Mouse (Mus musculus) ovary, postnatal 10 days (tissue): Measurements from ENCODE around the gene Erf.

ENCODE experiments used
- DNase-seq: peaks from one replicate; pipeline ENCODE4 v3.0.0; 2022; ENCODE audit warnings: low spot score

Erf gene

DNA sequence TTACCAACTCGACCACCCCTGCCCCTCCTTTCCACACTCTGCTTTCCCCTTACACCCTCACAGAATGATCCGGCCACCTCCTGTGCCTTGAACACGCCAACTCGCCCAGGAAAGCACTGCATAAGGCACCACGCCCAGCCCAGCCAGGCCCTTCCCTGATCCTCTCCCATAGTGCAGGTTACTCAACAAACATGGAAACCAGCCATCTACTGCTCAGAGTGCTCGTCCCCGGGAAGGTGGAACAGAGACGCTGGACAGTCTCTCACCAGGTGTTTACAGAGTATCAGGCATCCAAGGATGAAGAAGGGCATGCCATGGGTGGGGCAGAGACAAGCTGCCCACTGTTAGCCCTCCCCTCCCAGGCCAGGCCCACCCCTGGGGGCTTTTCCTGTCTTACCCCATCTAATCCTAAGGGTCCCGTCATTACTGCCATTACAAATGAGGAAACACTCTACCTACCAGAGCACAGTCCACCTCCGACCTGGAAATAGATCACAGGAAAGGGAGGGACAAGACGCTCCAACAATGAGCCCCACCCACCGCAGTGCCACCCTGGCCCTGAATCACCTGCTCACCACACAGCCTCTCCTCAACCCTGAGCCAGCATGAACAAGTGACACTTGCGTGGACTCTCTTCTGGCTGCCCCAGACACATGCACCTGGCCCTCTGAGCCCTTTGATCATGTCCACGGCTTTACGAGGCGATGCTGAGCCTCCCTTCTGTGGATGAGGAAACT lies 44.3 kb downstream of the Erf start:
- no peak for DNase-seq

DNA sequence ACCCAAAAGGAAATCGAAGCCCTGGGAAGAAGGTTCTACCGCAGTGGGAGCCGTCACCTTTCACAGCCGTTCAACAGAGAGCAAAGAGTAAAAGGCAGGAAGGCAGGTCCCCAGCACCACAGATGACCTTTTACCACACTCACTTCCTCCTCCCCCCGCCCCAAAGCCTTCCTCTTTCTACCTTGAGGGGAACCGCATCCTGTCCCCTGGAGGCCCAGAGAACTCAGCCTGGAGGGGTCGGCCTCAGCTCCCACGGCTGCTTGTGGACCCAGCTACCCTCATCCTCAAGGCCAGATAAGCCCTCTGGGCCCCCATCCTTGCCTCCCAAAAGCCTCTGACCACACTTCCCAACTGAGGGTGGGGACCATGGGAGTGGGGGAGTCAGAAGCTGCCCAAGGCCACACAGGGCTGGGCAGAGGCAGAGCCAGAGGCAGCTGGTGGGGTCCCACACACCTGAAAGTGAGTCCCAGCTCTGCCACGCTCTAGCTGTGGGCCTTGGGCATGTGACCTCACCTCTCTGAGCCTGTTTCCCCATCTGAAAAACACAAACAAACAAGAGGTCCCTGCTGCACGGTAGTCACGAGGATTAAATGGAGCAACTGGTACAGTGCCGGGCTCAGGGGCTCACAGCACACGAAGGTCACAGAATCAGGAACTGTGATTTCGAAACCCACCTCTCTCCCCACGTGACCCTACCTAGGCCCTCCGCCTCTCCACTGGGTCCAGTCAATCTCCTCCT lies 45.0 kb downstream of the Erf start:
- DNase-seq, result no peak

DNA sequence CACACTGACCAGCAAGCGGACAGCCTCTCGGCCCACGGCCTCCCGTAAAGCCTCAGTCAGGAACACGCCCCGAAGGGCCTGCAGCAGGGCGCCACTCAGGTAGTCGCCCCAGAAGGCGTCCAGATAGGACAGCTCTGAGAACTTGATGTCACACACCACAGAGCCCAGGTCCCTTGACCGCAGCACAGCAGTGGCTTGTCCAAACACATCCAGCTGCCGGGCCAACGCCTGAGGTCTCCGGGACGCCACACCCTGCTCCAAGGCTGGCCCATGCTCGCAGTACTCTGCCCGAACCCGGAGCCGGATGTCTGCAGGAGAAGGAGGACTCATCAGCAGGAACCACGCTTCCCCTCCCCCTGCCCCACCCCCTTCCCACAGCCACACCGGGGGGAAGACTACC lies 46.9 kb downstream of the Erf start:
- DNase-seq, result no peak

- no peak for DNase-seq
Measured at GRCm38 (mm10) chr7:25197384-25198018, 53.1 kb downstream of the Erf start.

GRCm38 (mm10) chr7:25196107-25196506 lies 54.5 kb downstream of the Erf start:
- DNase-seq, result no peak

DNA sequence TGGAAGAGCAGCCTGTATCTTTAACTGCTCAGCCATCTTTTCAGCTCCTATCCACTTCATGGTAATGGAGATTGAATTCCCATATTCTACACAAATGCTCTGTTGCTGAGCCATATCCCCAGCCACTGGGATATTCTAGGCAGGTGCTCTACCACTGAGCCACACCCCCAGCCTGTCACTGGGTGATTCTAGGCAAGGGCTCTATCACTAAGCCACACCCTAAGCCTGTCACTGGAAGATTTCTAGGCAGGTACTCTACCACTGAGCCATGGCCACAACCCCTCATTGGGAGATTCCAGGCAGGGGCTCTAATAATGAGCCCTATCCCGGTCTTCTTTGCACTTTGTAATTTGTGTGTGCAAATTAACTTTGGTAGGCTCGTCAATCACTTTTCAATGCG lies 55.4 kb downstream of the Erf start:
- DNase-seq, result no peak
